Mouse (Mus musculus): ENCODE results near the gene Coro1a. TPM values are rescaled to one million over a fixed set of nuclear protein-coding genes. Genes with fewer than 3 reads are reported as not detected.

Gene Coro1a
- total RNA-seq, 2 experiments from 2014 or later = 1,059 to 1,554 TPM

- no peak for ATAC-seq (ENCODE audit: poor library complexity, severe bottlenecking)
Observed at GRCm38 (mm10) chr7:126690737-126691136, 16.9 kb downstream of the Coro1a start.

- ATAC-seq (ENCODE audit: poor library complexity, severe bottlenecking) = no peak
Observed at GRCm38 (mm10) chr7:126689021-126689420, 18.6 kb downstream of the Coro1a start.

- peak; percentile 68 for ATAC-seq (ENCODE audit: poor library complexity, severe bottlenecking)
Observed at GRCm38 (mm10) chr7:126688156-126688555, 19.4 kb downstream of the Coro1a start.

- no peak for ATAC-seq (ENCODE audit: poor library complexity, severe bottlenecking)
Observed at GRCm38 (mm10) chr7:126681221-126681620, 26.4 kb downstream of the Coro1a start.

GRCm38 (mm10) chr7:126679683-126680082, 27.9 kb downstream of the Coro1a start:
- no peak for ATAC-seq (ENCODE audit: poor library complexity, severe bottlenecking)

GRCm38 (mm10) chr7:126678545-126679341, 28.8 kb downstream of the Coro1a start:
- no peak for ATAC-seq (ENCODE audit: poor library complexity, severe bottlenecking)

GRCm38 (mm10) chr7:126676631-126677220, 30.9 kb downstream of the Coro1a start:
- no peak for ATAC-seq (ENCODE audit: poor library complexity, severe bottlenecking)

- no peak for ATAC-seq (ENCODE audit: poor library complexity, severe bottlenecking)
Observed at GRCm38 (mm10) chr7:126676207-126676606, 31.4 kb downstream of the Coro1a start, which contains the start of gene Sult1a1. Gene Sult1a1, minus strand, starts transcription at chr7:126676432.

GRCm38 (mm10) chr7:126675104-126675503, 32.5 kb downstream of the Coro1a start:
- no peak for ATAC-seq (ENCODE audit: poor library complexity, severe bottlenecking)

GRCm38 (mm10) chr7:126672111-126672510, 35.5 kb downstream of the Coro1a start:
- no peak for ATAC-seq (ENCODE audit: poor library complexity, severe bottlenecking)

- no peak for ATAC-seq (ENCODE audit: poor library complexity, severe bottlenecking)
Observed at GRCm38 (mm10) chr7:126670152-126670551, 37.4 kb downstream of the Coro1a start.

GRCm38 (mm10) chr7:126668452-126668851, 39.1 kb downstream of the Coro1a start:
- ATAC-seq (ENCODE audit: poor library complexity, severe bottlenecking) = 0 out of 2 replicates have a peak, but pooled peaks have one; percentile 31

GRCm38 (mm10) chr7:126667495-126668090, 40.0 kb downstream of the Coro1a start:
- peak; percentile 75 for ATAC-seq (ENCODE audit: poor library complexity, severe bottlenecking)

GRCm38 (mm10) chr7:126665269-126665668, 42.3 kb downstream of the Coro1a start:
- ATAC-seq (ENCODE audit: poor library complexity, severe bottlenecking) = no peak

GRCm38 (mm10) chr7:126663646-126664045, 43.9 kb downstream of the Coro1a start:
- ATAC-seq (ENCODE audit: poor library complexity, severe bottlenecking) = no peak

GRCm38 (mm10) chr7:126659771-126660170, 47.8 kb downstream of the Coro1a start:
- no peak for ATAC-seq (ENCODE audit: poor library complexity, severe bottlenecking)

GRCm38 (mm10) chr7:126657522-126657921, 50.1 kb downstream of the Coro1a start:
- no peak for ATAC-seq (ENCODE audit: poor library complexity, severe bottlenecking)

- peak; percentile 80 for ATAC-seq (ENCODE audit: poor library complexity, severe bottlenecking)
Observed at GRCm38 (mm10) chr7:126655695-126656094, 51.9 kb downstream of the Coro1a start.

- ATAC-seq (ENCODE audit: poor library complexity, severe bottlenecking) = no peak
Observed at GRCm38 (mm10) chr7:126653991-126654390, 53.6 kb downstream of the Coro1a start.

- ATAC-seq (ENCODE audit: poor library complexity, severe bottlenecking) = no peak
Observed at GRCm38 (mm10) chr7:126650852-126651251, 56.7 kb downstream of the Coro1a start.
